Mouse (Mus musculus) frontal cortex, adult 2 months (tissue): ENCODE results near the gene Ankfn1. TPM values are rescaled to one million over a fixed set of nuclear protein-coding genes. Genes with fewer than 3 reads are reported as not detected.

Source experiments
- DNase-seq, 2 experiments: peaks; one replicate each; pipeline ENCODE4 v3.0.0; 2022; ENCODE audit warnings: low spot score in 1 of 2; ENCODE audit errors: extremely low spot score in 1 of 2
- polyA plus RNA-seq: library from polyadenylated mRNA; depleted of rRNA; stranded (reverse); fragments of >200 nt; gene quantifications from 2 replicates; pipeline ENCODE4 v1.2.3, GENCODE M21; 2012

Ankfn1 gene
- polyA plus RNA-seq, 1 experiment, result 5.4 TPM

DNA sequence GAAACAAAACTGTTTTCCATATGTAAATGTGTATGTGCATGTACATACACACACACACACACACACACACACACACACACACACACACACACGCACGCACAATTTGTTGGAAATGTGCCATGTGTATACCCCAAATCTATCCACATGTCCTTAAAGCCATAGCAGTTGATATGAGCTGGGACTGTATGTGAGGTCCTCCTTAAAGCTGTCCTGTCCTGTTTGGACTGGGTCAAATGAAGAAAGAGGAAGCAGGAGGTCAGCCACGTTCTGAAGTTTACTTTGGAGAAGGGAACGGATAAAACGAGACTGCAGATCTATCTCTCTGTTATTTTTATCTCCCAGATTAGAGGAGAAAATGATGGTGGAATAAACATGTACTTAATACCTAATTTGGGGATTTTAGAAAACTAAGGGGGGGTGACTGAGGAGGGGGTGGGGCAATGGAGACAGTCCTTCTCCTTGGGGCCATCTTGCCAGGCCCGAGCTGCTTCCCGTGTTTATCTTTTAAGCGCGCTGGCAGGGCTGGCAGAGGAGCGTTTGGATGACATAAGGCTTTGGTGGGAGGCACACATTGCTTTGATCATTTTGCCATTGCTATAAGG lies 187.1 kb downstream of the Ankfn1 start:
- no peak for DNase-seq

GRCm38 (mm10) chr11:89586341-89586740 lies 191.1 kb downstream of the Ankfn1 start:
- no peak for DNase-seq

GRCm38 (mm10) chr11:89579826-89580225 lies 197.6 kb downstream of the Ankfn1 start:
- DNase-seq, result no peak

DNA sequence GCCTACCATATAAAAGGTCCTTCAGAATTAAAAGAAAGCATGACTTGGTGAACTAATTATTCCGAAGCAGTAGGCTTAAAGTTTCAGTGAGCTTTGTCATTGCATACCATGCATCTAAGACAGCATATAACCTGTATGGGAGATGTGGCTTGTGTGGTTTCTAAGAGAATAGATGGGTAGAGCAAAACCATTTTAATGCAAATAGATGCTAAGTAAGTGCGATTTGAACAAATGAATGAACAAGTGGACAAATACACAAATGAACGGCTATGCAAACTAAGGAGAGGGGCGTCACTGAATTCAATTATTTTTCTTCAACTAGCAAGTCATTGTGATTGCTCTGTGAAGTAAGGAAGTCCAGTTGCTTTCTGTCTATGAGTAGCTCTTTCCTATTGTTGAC lies 198.3 kb downstream of the Ankfn1 start:
- no peak for DNase-seq

DNA sequence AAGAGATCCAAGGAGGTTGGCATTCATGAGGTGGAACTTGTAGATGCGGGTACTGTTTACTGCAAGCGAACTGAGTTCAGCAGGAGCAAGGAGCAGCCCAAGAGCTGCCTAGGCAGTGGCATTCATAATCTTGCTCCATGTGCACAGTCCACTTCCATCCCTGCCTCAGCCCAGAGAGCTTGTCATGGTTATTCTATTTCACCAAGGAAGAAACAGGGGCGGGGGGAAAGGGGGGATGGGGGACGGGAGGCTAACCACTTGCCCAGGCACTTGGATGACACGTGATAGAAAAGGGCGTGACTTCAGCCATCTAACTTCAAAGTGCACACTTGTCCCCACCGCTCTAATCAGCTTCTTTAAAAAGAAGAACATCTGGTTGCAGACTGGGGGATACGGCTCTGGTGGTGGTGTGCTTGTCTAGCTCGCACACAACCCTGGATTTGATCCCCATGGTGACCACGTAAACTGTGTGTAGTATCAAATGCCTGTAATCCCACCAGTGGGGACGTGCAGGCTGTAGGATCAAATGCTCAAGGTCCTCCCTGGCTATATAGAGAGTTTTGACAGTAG lies 203.1 kb downstream of the Ankfn1 start:
- DNase-seq, result no peak

DNA sequence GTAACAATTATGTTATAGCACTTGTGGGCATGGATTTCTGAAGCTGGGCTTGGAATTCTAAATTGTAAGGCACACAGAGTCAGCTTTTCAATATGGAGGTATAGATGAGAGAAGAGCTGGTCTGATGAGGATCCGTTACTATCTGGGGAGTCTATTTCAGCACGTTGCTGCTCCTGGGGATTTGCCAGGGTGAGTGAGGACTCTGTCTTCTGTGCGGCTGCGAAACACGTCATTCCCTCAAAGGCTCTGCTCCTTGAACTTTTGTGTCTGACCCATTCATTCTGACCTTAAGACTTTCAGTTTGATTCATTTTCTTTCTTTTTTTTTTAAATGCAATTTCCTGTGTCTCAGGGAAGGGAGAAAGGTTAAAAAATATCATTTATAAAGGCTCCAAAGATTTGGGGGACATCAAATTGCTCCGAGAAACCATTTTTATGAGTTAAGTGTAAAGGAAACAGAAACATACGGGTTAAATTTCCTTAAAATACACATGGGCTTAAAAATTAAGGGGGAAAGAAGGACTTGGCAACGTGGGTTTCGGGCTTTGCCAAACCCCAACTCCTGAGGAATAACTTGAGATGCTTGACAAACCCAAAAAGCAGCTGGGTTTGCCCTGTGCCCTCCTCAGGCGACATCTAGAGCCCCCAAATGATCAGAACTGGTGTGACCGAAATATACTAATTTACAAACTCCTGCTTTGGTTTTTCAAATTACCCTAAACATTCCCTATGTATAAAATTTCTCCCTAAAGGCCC lies 207.9 kb downstream of the Ankfn1 start:
- DNase-seq, result no peak

GRCm38 (mm10) chr11:89568246-89568645 lies 209.2 kb downstream of the Ankfn1 start:
- DNase-seq, result no peak

DNA sequence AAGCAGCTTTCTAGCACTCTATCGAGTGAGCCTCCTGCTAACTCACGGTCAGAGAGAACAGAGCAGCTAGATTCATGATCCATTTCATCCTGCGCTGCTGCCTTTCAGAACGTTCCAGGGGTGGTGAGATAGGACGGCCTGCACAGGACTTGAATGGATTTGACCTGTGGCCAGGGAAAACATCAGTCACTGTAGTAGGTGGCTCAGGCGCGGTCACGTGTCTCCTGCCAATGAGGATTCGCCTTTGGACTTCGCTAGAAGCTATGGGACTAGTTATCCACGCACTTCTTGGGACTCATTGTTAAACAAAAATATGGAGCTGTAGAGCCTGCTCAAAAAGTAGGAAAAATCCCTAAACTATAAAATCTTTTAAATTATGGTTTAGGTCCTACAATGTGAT lies 226.0 kb downstream of the Ankfn1 start:
- no peak for DNase-seq

- DNase-seq, result no peak
These were observed 226.5 kb downstream of the Ankfn1 start for GRCm38 (mm10) chr11:89550921-89551320.

GRCm38 (mm10) chr11:89548786-89549185 lies 228.7 kb downstream of the Ankfn1 start:
- no peak for DNase-seq

GRCm38 (mm10) chr11:89546164-89546563 lies 231.3 kb downstream of the Ankfn1 start:
- DNase-seq, result peak; percentile 23 to 82

GRCm38 (mm10) chr11:89544856-89545817 lies 232.3 kb downstream of the Ankfn1 start:
- DNase-seq, result no peak

DNA sequence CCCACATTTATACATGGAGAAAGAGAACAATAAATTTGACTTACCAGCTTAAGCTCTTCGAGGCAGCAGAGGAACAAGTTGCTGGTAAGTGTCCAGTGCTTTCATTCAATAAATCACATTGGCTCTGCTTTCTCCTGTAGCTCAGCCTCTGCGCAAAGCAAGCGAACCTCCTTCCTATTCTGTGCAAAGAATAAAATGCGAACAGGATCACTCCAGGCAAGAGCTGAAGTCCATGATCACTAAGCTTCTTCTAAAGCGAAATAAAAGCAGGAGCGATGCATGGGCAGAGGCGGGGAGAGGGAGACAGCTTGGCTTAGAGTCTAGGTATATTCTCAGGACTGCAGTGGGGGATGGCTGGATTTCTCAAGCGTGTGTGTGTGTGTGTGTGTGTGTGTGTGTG lies 239.1 kb downstream of the Ankfn1 start:
- DNase-seq, result peak in 1 of 2 experiments; percentile 31

- no peak for DNase-seq
These were observed 249.5 kb downstream of the Ankfn1 start for GRCm38 (mm10) chr11:89527800-89528430.

- no peak for DNase-seq
These were observed 262.0 kb downstream of the Ankfn1 start for GRCm38 (mm10) chr11:89515501-89515901.

- no peak for DNase-seq
These were observed 268.7 kb downstream of the Ankfn1 start for GRCm38 (mm10) chr11:89508675-89509324.

- no peak for DNase-seq
These were observed 270.7 kb downstream of the Ankfn1 start for GRCm38 (mm10) chr11:89506595-89507245.

- DNase-seq, result no peak
These were observed 272.4 kb downstream of the Ankfn1 start for GRCm38 (mm10) chr11:89505046-89505445.

GRCm38 (mm10) chr11:89501796-89502195 lies 275.7 kb downstream of the Ankfn1 start:
- no peak for DNase-seq
